Mouse (Mus musculus) heart, postnatal 0 days (tissue): ENCODE measurements around the gene Zfp995.
"Not testable (repeated sequence)": the region's sequence is repeated elsewhere in the genome, so short reads cannot be mapped to it uniquely, and the experiment has no call there.

Experiments used
- CTCF ChIP-seq: IDR thresholded peaks from 2 replicates; pipeline ENCODE4 v1.5.1; 2016; ENCODE audit warnings: antibody characterized with exemption, control low read depth, low read depth
- EP300 ChIP-seq: IDR thresholded peaks from 2 replicates; pipeline ENCODE4 v1.6.1; 2016; ENCODE audit warnings: antibody characterized with exemption, low read depth

- TF ChIP-seq CTCF, EP300: not testable (repeated sequence)
Measured at GRCm38 (mm10) chr17:21846322-21846582, 63.5 kb downstream of the Zfp995 start.
